Mouse (Mus musculus): ENCODE data around the gene Trpv6. TPM values are rescaled to one million over a fixed set of nuclear protein-coding genes. Genes with fewer than 3 reads are reported as not detected.

Trpv6 gene
- not detected for total RNA-seq (2021)

GRCm38 (mm10) chr6:41636178-41636577 is at the start of gene Trpv6:
Gene Trpv6 (minus strand): TSS chr6:41636405.
- intact Hi-C loops (cut with DNase I) = no loop called here
- DNase-seq (ENCODE audit: low spot score) = no peak

DNA sequence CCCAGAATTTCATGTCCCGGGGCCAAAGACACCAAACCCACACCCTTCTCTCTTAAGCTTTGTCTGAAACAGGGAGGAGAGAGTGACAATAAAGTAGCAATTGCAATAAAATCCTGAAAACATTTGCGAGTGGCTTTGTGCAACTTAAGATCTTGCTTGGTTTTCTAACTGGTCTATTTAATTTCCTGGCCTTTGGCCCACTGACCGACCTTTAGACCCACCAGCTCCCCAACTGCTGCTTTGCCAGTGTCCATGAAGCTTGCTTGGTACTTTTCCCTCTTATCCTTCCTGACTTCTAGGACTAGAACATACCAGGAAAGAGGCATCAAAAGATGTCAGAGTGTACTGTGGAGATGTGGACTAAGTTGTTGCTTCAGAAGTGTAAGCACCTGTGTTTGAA is 49.4 kb upstream of the Trpv6 start:
- no peak for DNase-seq (ENCODE audit: low spot score)
- intact Hi-C loops (cut with DNase I) = no loop called here

DNA sequence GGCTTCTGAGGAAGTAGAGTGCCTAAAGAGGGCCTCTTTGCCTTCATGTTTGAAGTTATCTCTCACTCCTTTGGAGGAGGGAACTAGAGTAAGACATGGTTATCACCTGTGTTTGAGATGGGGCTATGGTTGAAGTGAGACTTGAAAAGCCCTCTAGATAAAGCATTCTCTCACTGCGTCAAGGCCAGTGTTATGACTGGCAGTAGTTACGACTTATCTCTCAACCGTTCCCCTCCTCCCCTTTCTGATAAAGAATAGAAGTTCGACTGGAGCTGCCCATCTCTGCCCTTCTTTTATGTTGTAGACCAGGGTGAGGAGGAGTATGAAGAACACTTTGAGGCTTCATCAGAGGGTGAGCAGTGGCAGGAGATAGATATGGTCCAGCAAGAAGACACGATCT is 48.7 kb upstream of the Trpv6 start:
- intact Hi-C loops (cut with DNase I) = no loop called here
- no peak for DNase-seq (ENCODE audit: low spot score)

DNA sequence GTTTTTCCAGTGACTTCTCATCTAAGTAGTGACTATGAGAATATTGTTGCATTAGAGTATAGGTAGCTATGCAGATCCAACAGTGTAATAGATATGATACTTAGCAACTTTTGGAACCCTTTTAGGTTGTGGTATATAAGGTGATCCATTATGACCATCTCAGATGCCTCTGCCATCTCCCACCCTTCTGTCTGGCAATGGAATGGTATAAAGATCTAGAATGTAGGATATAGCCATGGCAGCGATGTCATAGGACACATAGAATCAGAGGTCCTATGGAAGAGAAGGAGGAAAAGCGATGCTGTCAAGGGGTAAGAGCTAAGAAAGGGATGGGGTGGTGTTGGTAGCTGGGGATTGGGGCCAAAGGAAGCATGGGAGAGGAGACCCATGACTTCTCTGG is 47.9 kb upstream of the Trpv6 start, which contains the start of gene Llcfc1:
Gene Llcfc1, plus strand, starts transcription at position 301 of the 400 bp plus-strand sequence.
- intact Hi-C loops (cut with DNase I) = no loop called here
- no peak for DNase-seq (ENCODE audit: low spot score)

DNA sequence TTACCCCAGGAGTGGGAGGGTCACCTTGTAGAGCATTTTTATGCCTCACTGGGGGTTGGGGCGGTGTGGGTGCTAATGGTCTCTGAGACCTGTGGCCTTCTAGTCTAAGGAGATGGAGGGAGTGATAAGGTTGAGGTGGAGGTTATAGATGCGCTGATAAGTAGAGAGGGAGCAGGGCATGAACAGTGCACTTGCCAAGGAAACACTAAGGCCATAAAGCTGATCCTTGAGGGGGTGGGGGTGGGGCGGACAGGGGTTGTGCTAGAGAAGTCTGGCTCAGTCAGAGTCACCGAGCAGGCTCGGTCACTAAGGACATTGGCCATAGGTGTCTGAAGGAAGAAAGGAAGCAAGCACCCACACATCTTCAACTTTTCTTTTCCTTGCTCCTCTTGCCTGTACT is 45.5 kb upstream of the Trpv6 start:
- intact Hi-C loops (cut with DNase I) = no loop called here
- no peak for DNase-seq (ENCODE audit: low spot score)

DNA sequence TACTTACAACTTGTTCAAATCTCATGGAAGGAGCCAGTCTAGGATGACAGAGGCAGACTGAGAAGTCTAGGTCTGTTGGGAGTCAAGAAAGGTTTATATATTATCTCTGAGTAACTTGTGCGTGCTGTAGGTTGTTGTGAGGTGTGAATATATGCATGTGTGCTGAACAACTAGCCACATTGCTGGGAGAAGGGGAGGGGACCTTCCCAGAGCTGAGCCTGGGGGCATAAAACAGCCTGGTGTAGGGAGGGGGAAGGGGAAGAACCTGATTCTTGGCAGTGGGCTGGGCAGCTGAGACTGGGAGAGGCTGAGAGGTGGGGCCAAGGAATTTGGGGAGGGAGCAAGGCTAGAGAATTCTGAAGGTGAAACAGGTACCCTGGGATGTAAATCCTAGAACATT is 44.5 kb upstream of the Trpv6 start, which contains the start of gene Trpv5:
Gene Trpv5, minus strand, starts transcription at position 101 of the 400 bp plus-strand sequence.
- no peak for DNase-seq (ENCODE audit: low spot score)
- intact Hi-C loops (cut with DNase I) = no loop called here

GRCm38 (mm10) chr6:41676530-41676929 is 40.3 kb upstream of the Trpv6 start:
- no peak for DNase-seq (ENCODE audit: low spot score)
- intact Hi-C loops (cut with DNase I) = no loop called here

GRCm38 (mm10) chr6:41662320-41662719 is 26.1 kb upstream of the Trpv6 start:
- no peak for DNase-seq (ENCODE audit: low spot score)
- intact Hi-C loops (cut with DNase I) = no loop called here

DNA sequence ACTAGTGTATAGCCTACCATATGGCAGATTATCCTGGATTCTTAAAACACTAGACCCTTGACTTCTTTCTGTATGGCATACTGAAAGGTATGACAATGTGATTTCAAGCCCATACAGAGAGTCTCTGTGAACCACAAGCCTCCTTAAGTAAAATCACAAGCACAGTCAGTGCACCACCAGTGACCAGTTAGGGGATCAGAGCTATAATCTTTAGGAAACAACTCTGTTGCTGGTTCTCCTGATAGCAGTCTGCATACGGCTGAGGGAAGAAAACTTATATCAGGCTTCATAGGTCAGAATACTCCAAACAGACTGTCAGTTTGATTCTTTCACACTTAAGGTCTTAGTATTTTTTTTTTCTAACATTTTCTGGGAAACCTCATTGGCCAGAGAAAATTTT is 22.3 kb upstream of the Trpv6 start:
- DNase-seq (ENCODE audit: low spot score) = no peak

DNA sequence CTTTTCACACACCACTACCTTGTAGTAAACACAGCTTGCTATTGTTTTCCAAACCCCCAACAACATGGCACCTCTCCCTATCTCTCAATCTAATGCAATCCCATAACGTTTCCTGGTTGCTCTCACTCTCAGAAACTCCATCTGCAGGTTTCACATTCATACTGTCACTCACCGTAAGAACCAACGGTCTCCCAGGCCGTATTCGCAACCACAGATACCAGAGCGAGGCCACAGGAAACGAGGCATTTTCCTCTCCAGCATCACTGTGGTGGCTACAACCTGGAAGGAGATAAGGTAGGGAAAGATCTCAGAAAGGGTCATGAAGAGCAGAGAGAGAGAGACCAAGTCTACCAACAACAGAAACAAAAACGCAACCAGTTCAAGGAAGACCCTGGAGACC is 18.4 kb upstream of the Trpv6 start:
- intact Hi-C loops (cut with DNase I) = no loop called here

More for the DNA sequence above, 22.3 kb upstream of the Trpv6 start:
- intact Hi-C loops (cut with DNase I) = no loop called here

DNA sequence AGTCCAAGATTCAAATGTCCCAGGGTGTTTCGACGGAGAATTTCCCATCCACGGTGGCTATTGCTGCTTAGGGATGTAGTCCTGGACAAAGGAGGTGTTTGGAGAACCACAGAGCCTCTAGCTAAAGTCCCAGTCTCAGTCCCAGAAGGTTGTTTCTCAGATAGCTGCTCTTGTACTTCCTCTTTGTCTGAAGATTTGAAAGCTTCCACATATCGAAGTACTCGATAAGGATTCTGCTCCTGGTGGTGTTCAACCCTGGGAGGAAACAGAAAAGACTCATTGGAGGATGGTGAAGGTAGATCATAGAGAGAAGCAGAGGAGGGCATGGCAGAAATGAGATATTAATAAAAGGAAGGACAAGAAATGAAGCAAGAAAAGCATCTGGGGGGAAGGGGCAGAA is 17.0 kb upstream of the Trpv6 start:
- no peak for DNase-seq (ENCODE audit: low spot score)
- intact Hi-C loops (cut with DNase I) = no loop called here

More for the DNA sequence above, 18.4 kb upstream of the Trpv6 start:
- no peak for DNase-seq (ENCODE audit: low spot score)

DNA sequence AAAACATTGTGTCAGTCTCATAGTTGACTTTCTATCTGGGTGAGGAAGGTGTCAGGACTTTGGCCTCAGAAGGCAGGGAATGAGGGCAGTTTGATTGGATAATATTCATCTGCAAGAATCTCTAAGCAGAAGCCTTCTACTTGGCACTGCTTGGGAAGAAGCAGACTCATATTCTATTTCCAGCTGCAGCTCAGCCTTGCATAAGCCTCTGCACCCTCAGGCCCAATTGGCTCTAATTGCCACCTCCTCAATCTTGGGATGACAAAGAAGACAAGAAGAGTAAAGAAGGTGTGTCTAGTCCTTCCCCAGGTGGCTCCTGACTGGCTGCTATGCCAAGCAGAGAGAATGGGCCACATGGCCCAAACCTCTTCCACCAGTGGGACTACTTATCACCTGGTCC is 10.5 kb upstream of the Trpv6 start:
- no peak for DNase-seq (ENCODE audit: low spot score)
- intact Hi-C loops (cut with DNase I) = no loop called here

GRCm38 (mm10) chr6:41646220-41646619 is 10.0 kb upstream of the Trpv6 start:
- intact Hi-C loops (cut with DNase I) = no loop called here
- DNase-seq (ENCODE audit: low spot score) = no peak

DNA sequence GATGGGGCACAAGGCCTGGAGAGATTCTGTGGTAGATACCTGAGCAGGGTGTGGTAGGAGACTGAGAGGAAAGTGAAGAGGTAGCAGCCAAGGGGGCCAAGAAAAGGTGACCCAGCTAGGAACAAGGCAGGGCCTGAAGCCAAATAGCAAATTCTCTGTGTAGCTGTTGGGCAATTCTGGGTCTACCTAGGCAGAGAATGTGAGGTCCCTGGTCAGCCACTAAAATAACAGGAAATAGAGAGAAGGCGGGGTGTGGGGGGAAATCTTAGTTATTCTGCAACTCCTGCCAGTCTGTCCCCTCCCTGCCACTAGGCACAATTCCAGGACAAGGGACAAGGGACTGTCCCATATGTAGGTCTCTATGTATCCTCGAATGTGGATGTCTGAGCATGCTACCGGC is 7.0 kb upstream of the Trpv6 start:
- intact Hi-C loops (cut with DNase I) = no loop called here
- no peak for DNase-seq (ENCODE audit: low spot score)

DNA sequence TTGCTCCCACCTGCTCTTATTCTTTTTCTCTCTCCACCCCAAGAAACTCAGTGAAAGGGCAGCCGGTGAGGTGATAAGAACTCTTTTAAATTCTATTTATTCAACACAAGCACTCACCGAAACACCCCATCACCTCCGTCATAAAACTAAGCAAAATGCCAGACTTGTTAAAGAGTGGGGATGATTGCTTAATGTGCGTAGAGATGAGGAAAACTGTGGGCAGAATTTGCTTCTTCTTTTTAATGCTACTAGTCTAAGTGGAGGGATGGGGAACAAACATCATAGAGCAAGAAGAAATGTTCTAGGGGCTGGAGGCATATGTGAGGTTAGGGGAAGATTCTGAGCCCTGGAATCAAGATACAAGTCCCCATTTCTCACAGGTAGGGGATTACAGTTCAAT is 6.6 kb upstream of the Trpv6 start:
- no peak for DNase-seq (ENCODE audit: low spot score)
- intact Hi-C loops (cut with DNase I) = no loop called here

DNA sequence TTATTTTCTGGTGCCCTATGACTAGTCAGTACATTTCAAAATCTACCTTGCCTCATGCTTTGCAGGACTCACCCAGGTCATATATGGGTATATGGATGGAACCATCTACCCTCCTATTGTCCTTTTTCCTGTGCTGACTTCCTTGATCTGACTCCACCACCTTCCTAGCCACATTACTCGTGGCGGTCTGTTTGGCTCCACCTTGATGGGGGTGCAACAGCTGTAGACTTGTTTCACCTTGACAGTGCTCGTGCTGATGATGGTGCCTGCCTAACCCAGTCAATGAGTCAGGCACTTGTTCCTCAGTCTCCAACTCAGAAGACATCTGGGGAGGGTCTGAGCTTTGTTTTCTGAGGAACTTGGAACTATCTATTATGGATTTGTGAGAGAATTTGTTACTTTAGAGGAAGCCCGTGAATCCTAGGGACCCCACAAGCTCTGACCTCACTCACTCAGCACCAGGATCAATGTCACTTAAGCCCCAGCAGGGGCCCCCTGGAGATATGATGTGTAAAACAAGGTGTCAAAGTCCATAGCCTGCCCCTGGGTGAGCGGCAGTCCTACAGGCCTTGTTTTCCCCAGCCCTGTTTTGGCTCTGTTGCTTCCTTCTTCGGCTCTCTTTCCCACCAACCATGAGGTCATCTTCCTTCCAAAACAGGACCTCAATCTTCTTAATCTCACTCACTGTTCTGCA is 5.1 kb upstream of the Trpv6 start:
- DNase-seq (ENCODE audit: low spot score) = no peak
- intact Hi-C loops (cut with DNase I) = no loop called here

- intact Hi-C loops (cut with DNase I) = no loop called here
- DNase-seq (ENCODE audit: low spot score) = no peak
Measured at GRCm38 (mm10) chr6:41640449-41640848, 4.2 kb upstream of the Trpv6 start.

- intact Hi-C loops (cut with DNase I) = no loop called here
- DNase-seq (ENCODE audit: low spot score) = no peak
Measured at GRCm38 (mm10) chr6:41637927-41638506, 1.8 kb upstream of the Trpv6 start.

DNA sequence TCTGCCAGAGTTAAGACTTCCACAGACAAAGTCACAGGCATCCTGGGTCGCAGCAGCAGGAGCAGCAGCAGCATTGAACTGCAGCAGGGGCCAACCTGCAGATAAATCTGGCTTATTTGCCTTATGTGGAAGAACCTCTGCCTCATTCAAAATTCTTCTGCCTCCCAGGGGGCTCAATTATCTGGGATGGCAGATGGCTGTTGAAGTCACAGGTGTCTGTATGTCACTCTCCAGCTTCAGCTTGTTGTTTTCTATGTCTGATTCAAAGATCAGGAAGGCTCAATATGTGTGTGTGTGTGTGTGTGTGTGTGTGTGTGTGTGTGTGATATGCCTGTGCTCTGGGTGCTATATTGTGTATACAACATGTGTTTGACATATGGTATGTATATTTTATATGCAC is 1.2 kb upstream of the Trpv6 start:
- DNase-seq (ENCODE audit: low spot score) = no peak
- intact Hi-C loops (cut with DNase I) = no loop called here

- intact Hi-C loops (cut with DNase I) = no loop called here
Measured at GRCm38 (mm10) chr6:41635211-41635610, 994 bp downstream of the Trpv6 start.

DNA sequence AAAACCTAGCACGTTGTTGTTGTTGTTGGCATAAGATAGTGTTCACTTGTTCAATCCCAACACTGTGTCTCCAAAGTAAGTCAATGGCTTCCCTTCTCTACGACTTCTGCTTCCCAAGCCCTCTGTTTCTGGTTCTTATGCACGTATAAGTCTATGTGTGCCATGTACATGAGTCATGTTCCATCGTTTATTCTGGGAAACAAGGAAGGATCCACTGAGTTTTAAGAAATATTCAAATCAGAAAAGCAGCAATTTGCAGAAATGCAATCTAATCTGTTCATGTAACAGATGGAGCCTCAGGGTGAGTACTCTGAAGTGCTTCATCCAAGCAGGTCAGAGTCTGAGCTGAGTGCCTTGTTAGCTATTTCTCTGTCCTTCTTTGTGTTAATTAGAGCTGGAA is 4.7 kb downstream of the Trpv6 start:
- intact Hi-C loops (cut with DNase I) = no loop called here
- no peak for DNase-seq (ENCODE audit: low spot score)

More at GRCm38 (mm10) chr6:41635211-41635610, 994 bp downstream of the Trpv6 start:
- no peak for DNase-seq (ENCODE audit: low spot score)

GRCm38 (mm10) chr6:41630791-41631190 is 5.4 kb downstream of the Trpv6 start:
- intact Hi-C loops (cut with DNase I) = no loop called here
- no peak for DNase-seq (ENCODE audit: low spot score)

Data from heart, postnatal 25 days (tissue).